Mouse (Mus musculus) small intestine, adult 2 months (tissue): Measurements from ENCODE around the gene Mtif3. TPM values are rescaled to one million over a fixed set of nuclear protein-coding genes. Genes with fewer than 3 reads are reported as not detected.
A peak's percentile ranks its signal among the peaks of the same experiment; 100 is the strongest.

ENCODE experiments used
- H3K27ac ChIP-seq: fragments of 200-500 bp; 2 replicates; pipeline ENCODE4 v1.5.1; 2012; ENCODE audit warnings: low read depth, low read length, control low read depth, inconsistent platforms; ENCODE audit not compliant: insufficient read depth
- H3K27me3 ChIP-seq: fragments of 200-500 bp; 2 replicates; pipeline ENCODE4 v1.6.1; 2012; ENCODE audit warnings: mild to moderate bottlenecking, moderate library complexity, low read length, inconsistent platforms; ENCODE audit not compliant: control insufficient read depth, insufficient read depth
- H3K36me3 ChIP-seq: fragments of 200-500 bp; 2 replicates; pipeline ENCODE4 v1.6.1; 2012; ENCODE audit warnings: mild to moderate bottlenecking, low read length, control low read depth, inconsistent platforms; ENCODE audit not compliant: control insufficient read depth, insufficient read depth
- H3K4me1 ChIP-seq: fragments of 200-500 bp; 2 replicates; pipeline ENCODE4 v1.6.1; 2012; ENCODE audit warnings: low read length, inconsistent platforms, mixed read lengths; ENCODE audit not compliant: control insufficient read depth, insufficient read depth, insufficient read length
- H3K4me3 ChIP-seq: fragments of 200-500 bp; 2 replicates; pipeline ENCODE4 v1.5.1; 2012; ENCODE audit warnings: low read depth, mild to moderate bottlenecking, control low read depth, inconsistent platforms, low read length, moderate library complexity
- CTCF ChIP-seq: fragments of 200-500 bp; IDR thresholded peaks from 2 replicates; pipeline ENCODE4 v1.5.1; 2012; ENCODE audit warnings: low read depth, mild to moderate bottlenecking, control low read depth, inconsistent platforms, low read length, moderate library complexity, mixed read lengths; ENCODE audit not compliant: insufficient replicate concordance, insufficient read length; ENCODE audit errors: extremely low read depth
- POLR2A ChIP-seq: fragments of 200-500 bp; IDR thresholded peaks from 2 replicates; pipeline ENCODE4 v1.6.1; 2012; ENCODE audit warnings: low read depth, mild to moderate bottlenecking, control low read depth, inconsistent platforms, low read length, moderate library complexity
- WGBS: fragments of 180-500 bp; shearing (Covaris S2); methylation state at CpG from one replicate; pipeline ENCODE4 v1.1.7; 2018; 5-methylcytosine and 5-hydroxymethylcytosine counted together
- polyA plus RNA-seq: library from polyadenylated mRNA; depleted of rRNA; stranded (reverse); fragments of >200 nt; gene quantifications from 2 replicates; pipeline ENCODE4 v1.2.3, GENCODE M21; 2012; rRNA removed

Mtif3 gene
- 7.2 and 13.1 TPM in 2 replicates for polyA plus RNA-seq

GRCm38 (mm10) chr5:146963118-146963936 is at the start of gene Mtif3:
TSS of gene Mtif3 (minus strand) at chr5:146963800.
- H3K27me3 ChIP-seq: no peaks in the 10 kb centered on the region
- H3K36me3 ChIP-seq: peaks cover 17% of the 10 kb centered on the region
- peak within 1 kb of the TSS; percentile 29; the same call in 1 of the 2 replicates for H3K27ac ChIP-seq
- TF ChIP-seq CTCF (no peak), POLR2A (peak; percentile 44; the same call in 1 of the 2 replicates)
- peaks cover 7% of the 10 kb centered on the region; the same call in 1 of the 2 replicates for H3K4me1 ChIP-seq
- under 1% methylated on average over 46 of the region's 46 CpGs for WGBS
- H3K4me3 ChIP-seq: peak within 1 kb of the TSS; percentile 85

- Histone ChIP-seq H3K4me1 (no peaks in the 10 kb centered on the region), H3K36me3 (peaks cover 4% of the 10 kb centered on the region), H3K4me3 (no peak overlapping the region), H3K27me3 (no peaks in the 10 kb centered on the region), H3K27ac (no peak overlapping the region)
- 62% methylated on average over 10 of the region's 10 CpGs for WGBS
- TF ChIP-seq POLR2A (no peak), CTCF (no peak)
Measured at GRCm38 (mm10) chr5:147011333-147011732, 47.7 kb upstream of the Mtif3 start.

- Histone ChIP-seq H3K27me3 (no peaks in the 10 kb centered on the region), H3K4me1 (no peaks in the 10 kb centered on the region), H3K4me3 (no peak overlapping the region), H3K27ac (no peak overlapping the region), H3K36me3 (no peaks in the 10 kb centered on the region)
- 57% methylated on average over 1 of the region's 1 CpGs for WGBS
- TF ChIP-seq CTCF (peak; percentile 5; the same call in 1 of the 2 replicates), POLR2A (no peak)
Measured at GRCm38 (mm10) chr5:147003303-147003702, 39.7 kb upstream of the Mtif3 start.

- Histone ChIP-seq H3K27ac (no peak overlapping the region), H3K36me3 (no peaks in the 10 kb centered on the region), H3K27me3 (no peaks in the 10 kb centered on the region), H3K4me3 (no peak overlapping the region), H3K4me1 (no peaks in the 10 kb centered on the region)
- TF ChIP-seq POLR2A: no peak
- no peak for TF ChIP-seq CTCF
- WGBS: 77% methylated on average over 4 of the region's 4 CpGs
Measured at GRCm38 (mm10) chr5:147001312-147001711, 37.7 kb upstream of the Mtif3 start.

- TF ChIP-seq POLR2A: no peak
- TF ChIP-seq CTCF: no peak
- Histone ChIP-seq H3K4me1 (no peaks in the 10 kb centered on the region), H3K27ac (no peak overlapping the region), H3K27me3 (no peaks in the 10 kb centered on the region), H3K36me3 (no peaks in the 10 kb centered on the region), H3K4me3 (no peak overlapping the region)
- WGBS: 90% methylated on average over 12 of the region's 12 CpGs
Measured at GRCm38 (mm10) chr5:146998802-146999201, 35.2 kb upstream of the Mtif3 start.

GRCm38 (mm10) chr5:146996812-146997211 is 33.2 kb upstream of the Mtif3 start:
- WGBS: 85% methylated on average over 7 of the region's 7 CpGs

GRCm38 (mm10) chr5:146994973-146995372 is 31.4 kb upstream of the Mtif3 start:
- Histone ChIP-seq H3K36me3 (no peaks in the 10 kb centered on the region), H3K27ac (no peak overlapping the region), H3K4me3 (no peak overlapping the region), H3K4me1 (no peaks in the 10 kb centered on the region), H3K27me3 (no peaks in the 10 kb centered on the region)
- 52% methylated on average over 6 of the region's 6 CpGs for WGBS
- TF ChIP-seq POLR2A: no peak
- no peak for TF ChIP-seq CTCF

More at GRCm38 (mm10) chr5:146996812-146997211, 33.2 kb upstream of the Mtif3 start:
- H3K27me3 ChIP-seq: no peaks in the 10 kb centered on the region
- no peak overlapping the region for H3K27ac ChIP-seq
- H3K4me1 ChIP-seq: no peaks in the 10 kb centered on the region
- no peaks in the 10 kb centered on the region for H3K36me3 ChIP-seq
- no peak for TF ChIP-seq POLR2A
- 0 out of 2 replicates have a peak, but pooled peaks have one; percentile 9 for TF ChIP-seq CTCF
- no peak overlapping the region for H3K4me3 ChIP-seq
